Mouse (Mus musculus) gastrocnemius, postnatal 10 days (tissue): ENCODE data around the gene Uqcr11. TPM values are rescaled to one million over a fixed set of nuclear protein-coding genes. Genes with fewer than 3 reads are reported as not detected.

Experiments
- DNase-seq: peaks from one replicate; pipeline ENCODE4 v3.0.0; 2021; ENCODE audit warnings: mixed read lengths
- microRNA-seq, 2 experiments: library from miRNA; unstranded; fragments of <30 nt; microRNA quantifications; one replicate each; pipeline ENCODE4 v1.2.0; 2021
- total RNA-seq, 2 experiments: library from RNA; stranded (reverse); gene quantifications; 2 replicates each; pipeline ENCODE4 v1.2.3; 2021

Uqcr11 gene
- total RNA-seq, 2 experiments from 2014 or later, result 725 to 806 TPM

DNA sequence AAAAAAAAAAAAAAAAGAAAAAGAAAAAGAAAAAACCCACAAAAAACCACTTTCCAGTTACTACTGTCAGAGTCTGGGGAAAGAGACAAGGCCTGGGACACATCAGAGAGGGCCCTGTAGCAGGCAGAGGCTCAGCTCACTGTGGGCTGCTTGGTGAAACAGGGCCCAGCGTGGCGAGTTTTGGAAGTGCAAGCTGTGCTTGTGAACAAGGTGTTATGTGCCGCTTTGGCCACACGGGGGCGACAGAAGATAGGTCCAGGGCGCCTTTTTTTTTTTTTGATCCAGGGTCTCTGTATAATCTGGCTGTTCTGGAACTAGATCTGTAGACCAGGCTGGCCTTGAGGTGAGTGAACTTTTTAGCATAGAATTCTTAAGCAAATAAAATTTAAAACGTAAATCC, 30.5 kb downstream of the Uqcr11 start:
- DNase-seq, result peak; percentile 95

- DNase-seq, result peak; percentile 70
These were observed 32.6 kb downstream of the Uqcr11 start for GRCm38 (mm10) chr10:80374063-80374462.

GRCm38 (mm10) chr10:80372706-80373105, 33.9 kb downstream of the Uqcr11 start:
- no peak for DNase-seq

DNA sequence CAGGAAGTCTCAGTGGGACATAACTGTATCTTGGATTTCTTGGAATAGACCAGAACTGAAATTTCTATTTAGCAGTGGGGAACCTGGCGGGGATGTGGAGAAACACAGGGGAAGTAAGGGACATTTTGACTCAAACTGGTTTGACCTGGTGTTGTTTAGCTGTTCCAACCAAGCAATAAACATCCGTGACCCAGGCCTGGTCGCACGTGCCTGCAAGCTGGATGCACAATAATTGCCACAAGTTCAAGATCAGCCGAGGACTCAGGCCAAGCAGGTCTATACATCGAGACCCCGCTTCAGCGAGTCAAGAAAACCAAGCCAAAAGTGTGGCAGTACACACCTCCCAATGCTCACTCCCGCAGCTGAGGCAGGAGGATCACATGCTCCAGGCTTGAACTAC, 34.6 kb downstream of the Uqcr11 start:
- DNase-seq, result no peak

GRCm38 (mm10) chr10:80371411-80371966, 35.1 kb downstream of the Uqcr11 start:
- no peak for DNase-seq

DNA sequence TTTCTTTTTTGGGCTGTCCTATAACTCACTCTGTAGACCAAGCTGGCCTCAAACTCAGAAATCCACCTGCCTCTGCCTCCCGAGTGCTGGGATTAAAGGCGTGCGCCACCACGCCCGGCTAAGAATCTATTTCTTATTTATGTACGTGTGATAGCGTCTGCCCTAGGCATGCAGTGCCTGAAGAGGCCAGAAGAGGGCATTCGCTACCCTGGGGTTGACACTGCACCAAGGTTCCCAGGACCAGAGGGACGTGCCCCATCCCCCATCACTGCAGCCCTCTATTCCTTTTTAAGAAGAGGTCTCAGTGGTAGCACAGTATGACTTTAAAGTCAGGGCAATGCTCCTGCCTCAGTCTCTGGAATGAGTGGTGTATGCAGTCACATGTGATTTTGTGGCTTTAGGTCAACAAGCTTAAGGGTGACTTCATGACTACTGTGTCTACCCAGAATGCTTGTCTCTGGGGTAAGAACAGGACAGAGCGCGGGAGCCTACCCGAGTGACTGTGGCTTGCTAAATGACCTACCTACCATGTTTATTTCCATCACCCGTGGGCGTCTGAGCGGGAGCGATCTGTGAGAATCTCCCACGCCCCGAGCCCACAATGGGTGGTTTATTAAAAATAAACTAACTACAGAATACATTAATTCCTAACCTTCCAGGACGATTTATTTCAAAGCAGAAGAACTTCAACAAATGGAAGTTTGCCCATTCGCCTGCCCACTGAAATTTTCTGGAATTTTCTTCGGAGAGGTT, 36.5 kb downstream of the Uqcr11 start:
- DNase-seq, result no peak

DNA sequence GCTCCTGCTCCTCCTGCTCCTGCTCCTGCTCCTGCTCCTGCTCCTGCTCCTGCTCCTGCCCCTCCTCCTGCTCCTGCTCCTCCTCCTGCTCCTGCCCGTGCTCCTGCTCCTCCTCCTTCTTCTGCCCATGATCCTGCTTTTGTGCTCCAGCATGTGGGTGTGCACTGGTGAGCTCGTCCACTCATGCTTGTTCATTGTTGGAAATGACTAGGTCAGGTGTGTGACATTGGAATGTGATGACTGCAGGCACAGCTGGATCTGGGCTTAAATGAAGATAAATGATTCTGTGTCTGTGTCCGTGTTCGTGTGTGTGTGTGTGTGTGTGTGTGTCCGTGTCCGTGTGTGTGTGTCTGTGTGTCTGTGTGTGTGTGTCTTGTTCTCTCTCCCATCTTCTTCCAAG, 38.2 kb downstream of the Uqcr11 start:
- no peak for DNase-seq

DNA sequence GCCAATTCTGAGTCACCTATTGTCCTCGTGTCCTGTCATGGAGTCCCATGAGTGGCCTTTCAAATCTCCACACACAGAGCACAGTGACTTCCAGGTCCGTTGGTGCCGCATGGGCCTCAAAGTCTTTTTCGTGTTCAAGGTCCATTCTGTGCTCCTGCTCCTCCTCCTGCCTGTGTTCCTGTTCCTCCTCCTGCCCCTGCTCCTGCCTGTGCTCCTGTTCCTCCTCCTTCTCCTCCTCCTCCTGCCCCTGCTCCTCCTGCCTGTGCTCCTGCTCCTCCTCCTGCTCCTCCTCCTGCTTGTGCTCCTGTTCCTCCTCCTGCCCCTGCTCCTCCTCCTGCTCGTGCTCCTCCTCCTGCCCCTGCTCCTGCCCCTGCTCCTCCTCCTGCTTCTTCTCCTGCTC, 38.7 kb downstream of the Uqcr11 start:
- no peak for DNase-seq

- no peak for DNase-seq
These were observed 40.9 kb downstream of the Uqcr11 start for GRCm38 (mm10) chr10:80365736-80366135.

DNA sequence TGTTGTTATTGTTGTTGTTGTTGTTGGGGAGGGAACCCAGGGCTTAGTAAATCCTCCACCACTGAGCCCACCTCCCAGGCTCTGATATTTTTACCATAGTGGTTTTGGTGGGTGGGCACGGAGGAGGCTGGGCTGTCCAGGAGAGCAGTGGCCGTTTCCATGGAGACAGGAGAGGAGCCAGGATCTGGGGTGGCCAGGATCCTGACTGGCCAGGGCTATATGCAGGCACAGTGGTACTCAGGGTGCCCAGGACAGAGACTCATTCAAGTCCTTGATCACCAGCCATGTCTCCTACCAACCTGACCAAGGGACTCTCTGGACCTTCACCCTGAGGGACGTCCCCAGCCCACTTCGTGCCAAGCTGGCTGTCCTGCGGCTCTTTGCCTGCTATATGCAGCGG, 42.9 kb downstream of the Uqcr11 start:
- DNase-seq, result no peak

DNA sequence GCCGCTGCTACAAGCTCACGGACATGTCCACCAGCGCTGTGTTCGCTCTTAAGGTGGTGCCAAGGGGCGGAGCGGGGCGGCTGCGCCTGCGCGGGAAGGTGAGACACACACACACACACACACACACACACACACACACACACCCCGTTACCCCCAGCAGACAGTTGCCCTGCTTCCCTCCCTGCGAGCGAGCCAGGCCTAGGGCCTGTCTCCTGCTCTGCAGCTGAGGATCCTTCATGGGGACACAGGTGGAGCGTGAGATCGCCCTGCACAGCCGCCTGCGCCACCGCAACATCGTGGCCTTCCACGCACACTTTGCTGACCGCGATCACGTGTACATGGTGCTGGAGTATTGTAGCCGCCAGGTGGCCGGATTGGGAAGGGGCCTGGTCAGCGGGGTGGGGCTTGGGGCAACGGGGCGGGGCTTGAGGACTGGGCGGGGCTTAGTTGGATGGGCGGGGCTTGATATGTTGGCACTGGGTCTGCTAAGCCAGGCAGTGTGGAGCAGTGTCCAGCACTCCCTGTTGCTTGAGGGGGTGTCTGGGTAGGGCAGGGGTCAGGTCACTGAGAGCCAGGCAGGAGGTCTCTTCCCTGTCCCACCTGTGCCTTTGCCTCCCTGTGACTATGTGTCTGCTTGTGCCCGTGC, 48.5 kb downstream of the Uqcr11 start:
- no peak for DNase-seq

DNA sequence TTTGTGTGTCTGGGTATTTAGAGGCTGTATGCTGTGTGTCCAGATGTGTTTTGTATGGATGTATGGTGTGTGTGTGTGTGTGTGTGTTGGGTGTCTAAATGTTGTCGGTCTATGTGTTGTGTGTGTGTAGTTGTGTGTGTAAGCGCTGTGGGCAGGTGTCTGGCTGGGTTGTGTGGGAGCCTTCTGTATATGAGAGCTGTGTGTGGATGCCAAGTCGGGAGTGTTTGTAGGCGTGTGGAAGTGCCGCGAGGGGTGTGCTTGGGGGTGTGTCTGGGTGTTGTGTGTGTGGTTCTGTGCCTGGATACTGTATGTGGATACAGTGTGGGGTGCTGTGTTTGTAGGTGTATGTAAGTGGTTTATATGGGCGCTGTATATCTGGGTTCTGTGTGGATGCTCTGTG, 49.3 kb downstream of the Uqcr11 start:
- DNase-seq, result no peak

GRCm38 (mm10) chr10:80356737-80357136, 49.9 kb downstream of the Uqcr11 start:
- no peak for DNase-seq

- DNase-seq, result no peak
These were observed 50.5 kb downstream of the Uqcr11 start, which contains the start of gene Plk5 for GRCm38 (mm10) chr10:80356001-80356682. TSS of gene Plk5 (plus strand) at chr10:80356459.

DNA sequence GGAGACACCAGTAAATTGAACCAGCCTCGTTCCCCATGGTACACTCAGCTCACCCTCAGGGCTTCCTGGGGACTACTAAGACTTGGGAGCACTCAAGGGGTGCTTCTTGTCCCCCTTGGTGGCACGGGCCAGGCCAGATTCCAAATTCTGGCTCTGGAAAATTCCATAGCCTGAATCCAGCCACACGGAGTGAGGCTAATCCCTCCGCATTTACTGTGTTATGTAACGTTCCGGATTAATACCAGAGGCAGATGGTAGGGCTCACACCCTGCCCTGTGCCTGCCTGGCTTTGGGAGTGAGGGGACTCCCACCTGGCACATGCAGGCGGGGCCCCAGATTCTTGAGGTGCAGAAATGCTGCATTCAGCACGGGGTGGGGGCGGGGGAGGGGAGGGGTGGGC, 51.2 kb downstream of the Uqcr11 start:
- DNase-seq, result no peak

Small RNA genes within 50 kb of the gene (microRNA-seq; reads per million reads assigned to microRNA genes)
- 0 reads per million in 2 experiments for gene Gm22721

Other genes starting within 250 kb of the Uqcr11 start
- gene Cirbp, start 240.8 kb downstream of the Uqcr11 start, total RNA-seq, result 10 to 100 TPM; 84.3 to 88.4 TPM
- gene 1600002K03Rik, start 233.9 kb downstream of the Uqcr11 start, total RNA-seq, result 1 to 10 TPM; 3.9 to 5.5 TPM
- gene Efna2, start 227.3 kb downstream of the Uqcr11 start, total RNA-seq, result 1 to 10 TPM; 1.1 to 1.9 TPM
- 10 to 100 TPM; 26.4 to 31.3 TPM for gene Mum1, start 180.4 kb downstream of the Uqcr11 start, total RNA-seq
- 100 to 1,000 TPM; 371 to 457 TPM for gene Ndufs7, start 157.7 kb downstream of the Uqcr11 start, total RNA-seq
- gene Gamt, start 145.8 kb downstream of the Uqcr11 start, total RNA-seq, result 100 to 1,000 TPM; 342 to 351 TPM
- gene Dazap1, start 145.3 kb downstream of the Uqcr11 start, total RNA-seq, result 10 to 100 TPM; 67.8 to 81.0 TPM
- gene Rps15, start 114.4 kb downstream of the Uqcr11 start, total RNA-seq, result 100 to 1,000 TPM; 952 to 954 TPM
- gene Apc2, start 110.9 kb downstream of the Uqcr11 start, total RNA-seq, result under 1 TPM; 0.87 to 0.95 TPM
- gene 2310011J03Rik, start 86.3 kb downstream of the Uqcr11 start, total RNA-seq, result 10 to 100 TPM; 10.5 to 13.1 TPM
- gene Pcsk4, start 77.3 kb downstream of the Uqcr11 start, total RNA-seq, result 1 to 10 TPM in 1 of 2 experiments, under 1 TPM in 1; 0.75 to 1.5 TPM
- gene Reep6, start 76.9 kb downstream of the Uqcr11 start, total RNA-seq, result 1 to 10 TPM; 2.1 to 2.4 TPM
- 10 to 100 TPM; 15.2 to 20.4 TPM for gene Adamtsl5, start 58.4 kb downstream of the Uqcr11 start, total RNA-seq
- gene Plk5, start 50.4 kb downstream of the Uqcr11 start, total RNA-seq, result not detected
- 10 to 100 TPM in 1 of 2 experiments, 1 to 10 TPM in 1; 8.9 to 12.2 TPM for gene Mex3d, start 19.2 kb downstream of the Uqcr11 start, total RNA-seq
- 100 to 1,000 TPM; 107 to 120 TPM for gene Mbd3, start 7.3 kb downstream of the Uqcr11 start, total RNA-seq
- 10 to 100 TPM; 33.0 to 43.2 TPM for gene Tcf3, start 26.8 kb upstream of the Uqcr11 start, total RNA-seq
- not detected for gene Onecut3, start 88.0 kb upstream of the Uqcr11 start, total RNA-seq
- not detected for gene Atp8b3, start 132.3 kb upstream of the Uqcr11 start, total RNA-seq
- 10 to 100 TPM; 13.1 to 16.7 TPM for gene Rexo1, start 154.7 kb upstream of the Uqcr11 start, total RNA-seq
- gene Klf16, start 170.5 kb upstream of the Uqcr11 start, total RNA-seq, result 1 to 10 TPM; 3.5 to 5.8 TPM
- 10 to 100 TPM; 69.6 to 73.3 TPM for gene Abhd17a, start 183.5 kb upstream of the Uqcr11 start, total RNA-seq
- 10 to 100 TPM; 18.4 to 23.9 TPM for gene Scamp4, start 196.0 kb upstream of the Uqcr11 start, total RNA-seq
- gene Adat3, start 196.1 kb upstream of the Uqcr11 start, total RNA-seq, result 1 to 10 TPM in 1 of 2 experiments, under 1 TPM in 1; 0.99 to 1.3 TPM
- 1 to 10 TPM in 1 of 2 experiments, under 1 TPM in 1; 0.45 to 1.2 TPM for gene Gm49322, start 199.2 kb upstream of the Uqcr11 start, total RNA-seq
- 100 to 1,000 TPM; 121 to 141 TPM for gene Csnk1g2, start 216.0 kb upstream of the Uqcr11 start, total RNA-seq